Mouse (Mus musculus) retina, embryonic 14.5 days (tissue): ENCODE results near the gene Tbxa2r.

Experiments
- DNase-seq: peaks from one replicate; pipeline ENCODE4 v3.0.0-alpha.2; 2015; ENCODE audit warnings: low spot score

Gene Tbxa2r

GRCm38 (mm10) chr10:81299585-81300351, 28.8 kb upstream of the Tbxa2r start:
- DNase-seq = no peak

GRCm38 (mm10) chr10:81300352-81300907, 28.1 kb upstream of the Tbxa2r start:
- no peak for DNase-seq

GRCm38 (mm10) chr10:81301321-81301720, 27.2 kb upstream of the Tbxa2r start:
- no peak for DNase-seq

GRCm38 (mm10) chr10:81302288-81302687, 26.2 kb upstream of the Tbxa2r start:
- DNase-seq = no peak

GRCm38 (mm10) chr10:81302781-81303218, 25.7 kb upstream of the Tbxa2r start:
- no peak for DNase-seq

GRCm38 (mm10) chr10:81303258-81303657, 25.3 kb upstream of the Tbxa2r start:
- DNase-seq = no peak

GRCm38 (mm10) chr10:81303761-81304160, 24.8 kb upstream of the Tbxa2r start:
- no peak for DNase-seq

- peak; percentile 72 for DNase-seq
These were observed 23.8 kb upstream of the Tbxa2r start for GRCm38 (mm10) chr10:81304597-81305238.

GRCm38 (mm10) chr10:81305663-81306062, 22.9 kb upstream of the Tbxa2r start:
- no peak for DNase-seq

GRCm38 (mm10) chr10:81306173-81306668, 22.3 kb upstream of the Tbxa2r start:
- DNase-seq = no peak

- no peak for DNase-seq
These were observed 21.5 kb upstream of the Tbxa2r start for GRCm38 (mm10) chr10:81306837-81307682.

- DNase-seq = no peak
These were observed 19.0 kb upstream of the Tbxa2r start for GRCm38 (mm10) chr10:81309571-81309970.

GRCm38 (mm10) chr10:81313581-81313980, 14.9 kb upstream of the Tbxa2r start:
- no peak for DNase-seq

GRCm38 (mm10) chr10:81314201-81314600, 14.3 kb upstream of the Tbxa2r start:
- DNase-seq = no peak

GRCm38 (mm10) chr10:81315587-81315986, 12.9 kb upstream of the Tbxa2r start:
- no peak for DNase-seq

GRCm38 (mm10) chr10:81316338-81317060, 12.0 kb upstream of the Tbxa2r start:
- DNase-seq = peak; percentile 67

GRCm38 (mm10) chr10:81317273-81317672, 11.3 kb upstream of the Tbxa2r start:
- DNase-seq = peak; percentile 58

GRCm38 (mm10) chr10:81318589-81319329, 9.8 kb upstream of the Tbxa2r start:
- DNase-seq = no peak

- DNase-seq = no peak
These were observed 9.2 kb upstream of the Tbxa2r start for GRCm38 (mm10) chr10:81319330-81319699.

GRCm38 (mm10) chr10:81319741-81320549, 8.6 kb upstream of the Tbxa2r start:
- DNase-seq = peak; percentile 99
